Mouse (Mus musculus) spleen, adult 2 months (tissue): Measurements from ENCODE around the gene 1700013F07Rik.

Experiments
- CTCF ChIP-seq: fragments of 200-500 bp; IDR thresholded peaks from 2 replicates; pipeline ENCODE4 v1.5.1; 2011; ENCODE audit warnings: mild to moderate bottlenecking, inconsistent platforms; ENCODE audit not compliant: insufficient read depth, insufficient read length, insufficient replicate concordance; ENCODE audit errors: extremely low read depth
- POLR2A ChIP-seq: fragments of 200-500 bp; IDR thresholded peaks from 2 replicates; pipeline ENCODE4 v1.6.1; 2011; ENCODE audit warnings: low read depth, low read length, inconsistent platforms

GRCm38 (mm10) chr3:108554111-108554561 lies 20.2 kb downstream of the 1700013F07Rik start:
- no peak for TF ChIP-seq POLR2A
- TF ChIP-seq CTCF = no peak
